Mouse (Mus musculus) adrenal gland, adult 8-10 months (tissue): ENCODE measurements around the gene Trmt1l. TPM values are rescaled to one million over a fixed set of nuclear protein-coding genes. Genes with fewer than 3 reads are reported as not detected.

ENCODE experiments used
- DNase-seq: peaks from one replicate; pipeline ENCODE4 v3.0.0; 2022
- microRNA-seq, 2 experiments: library from miRNA; unstranded; fragments of <30 nt; microRNA quantifications; one replicate each; pipeline ENCODE4 v1.2.0; 2022
- total RNA-seq, 4 experiments: library from RNA; stranded (reverse); gene quantifications; 2 replicates each; pipeline ENCODE4 v1.2.4; 2022

Gene Trmt1l
- total RNA-seq, 4 experiments from 2014 or later = 28.0 to 37.7 (median 30.9) TPM

DNA sequence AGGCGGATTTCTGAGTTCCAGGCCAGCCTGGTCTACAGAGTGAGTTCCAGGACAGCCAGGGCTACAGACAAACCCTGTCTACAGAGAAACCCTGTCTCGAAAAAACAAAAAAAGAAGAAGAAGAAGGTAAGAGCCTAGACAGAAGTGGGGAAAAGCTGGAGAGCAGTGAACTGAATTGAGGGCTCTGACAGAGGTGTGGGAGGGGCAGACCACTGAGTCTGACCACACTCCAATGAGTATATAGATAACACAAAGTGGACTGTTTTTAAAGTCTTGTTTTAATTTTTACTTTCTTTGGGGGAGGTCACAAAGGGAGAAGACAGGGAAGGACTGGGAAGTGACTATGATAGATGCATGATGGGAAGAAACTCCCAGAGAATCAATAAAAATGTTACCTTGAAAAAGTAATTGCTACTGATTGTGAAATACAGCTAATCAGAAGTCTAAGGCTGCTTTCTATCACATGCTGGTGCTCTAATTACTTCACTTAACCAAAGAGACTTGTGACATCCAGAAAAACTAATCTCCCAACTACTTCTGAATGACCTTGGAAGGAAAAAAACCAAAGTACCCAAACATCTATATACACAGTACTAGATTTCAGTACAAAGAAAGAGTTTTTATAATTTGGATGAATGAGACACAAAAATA lies 67.4 kb downstream of the Trmt1l start:
- DNase-seq = no peak

DNA sequence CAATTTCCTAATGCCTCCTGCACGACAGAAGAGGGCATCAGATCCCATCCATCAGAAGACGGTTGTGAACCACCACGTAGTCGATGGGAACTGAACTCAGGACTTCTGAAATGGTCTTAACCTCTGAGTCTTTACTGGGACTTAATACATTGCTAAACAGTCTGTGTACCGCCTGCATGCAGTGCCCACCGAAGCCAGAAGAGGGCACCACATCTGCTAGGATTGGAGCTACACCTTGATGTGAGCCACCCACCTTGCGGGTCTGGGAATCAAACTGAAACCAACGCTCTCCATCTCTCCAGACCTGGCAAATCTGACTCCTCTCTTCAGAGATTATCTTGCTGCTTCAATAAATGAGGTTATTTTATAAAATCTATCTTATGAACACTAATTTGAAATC lies 68.7 kb downstream of the Trmt1l start:
- no peak for DNase-seq

DNA sequence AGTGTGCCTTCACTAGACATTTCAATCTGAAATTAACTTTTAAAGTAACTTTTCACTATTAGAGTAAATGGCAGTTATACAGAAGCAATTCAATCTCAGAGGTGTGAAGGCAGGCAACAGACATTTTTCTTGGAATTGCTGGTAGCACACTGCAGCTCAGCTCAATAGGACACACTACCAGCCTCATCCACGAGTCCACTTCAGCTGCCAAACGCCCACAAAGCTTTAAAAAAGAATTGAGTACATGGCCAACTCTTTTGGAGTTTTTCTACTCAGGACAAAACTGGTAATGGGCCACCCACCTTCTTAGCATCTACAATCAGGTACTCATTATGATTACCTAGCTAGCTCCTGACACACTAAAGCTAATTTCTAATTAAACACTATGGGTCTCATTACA lies 69.6 kb downstream of the Trmt1l start:
- DNase-seq = no peak

DNA sequence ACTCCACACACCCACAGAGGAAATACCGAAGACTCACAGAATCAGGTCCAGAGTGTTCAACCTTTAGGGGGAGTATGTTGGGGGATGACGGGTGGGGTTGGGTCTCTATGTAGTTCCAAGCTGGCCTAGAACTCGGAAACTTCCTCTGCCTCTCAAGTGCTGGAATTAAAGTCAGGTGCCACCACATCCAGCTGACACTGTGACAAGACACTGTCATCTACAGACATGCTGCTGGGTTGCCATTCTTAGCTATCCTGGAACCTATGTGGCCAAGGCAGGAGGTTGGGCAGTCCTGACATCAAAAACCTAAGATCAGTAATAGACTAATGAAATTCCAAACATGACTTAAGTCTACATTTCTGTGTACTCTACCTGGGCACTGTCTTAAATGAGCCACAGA lies 70.0 kb downstream of the Trmt1l start:
- DNase-seq = no peak

DNA sequence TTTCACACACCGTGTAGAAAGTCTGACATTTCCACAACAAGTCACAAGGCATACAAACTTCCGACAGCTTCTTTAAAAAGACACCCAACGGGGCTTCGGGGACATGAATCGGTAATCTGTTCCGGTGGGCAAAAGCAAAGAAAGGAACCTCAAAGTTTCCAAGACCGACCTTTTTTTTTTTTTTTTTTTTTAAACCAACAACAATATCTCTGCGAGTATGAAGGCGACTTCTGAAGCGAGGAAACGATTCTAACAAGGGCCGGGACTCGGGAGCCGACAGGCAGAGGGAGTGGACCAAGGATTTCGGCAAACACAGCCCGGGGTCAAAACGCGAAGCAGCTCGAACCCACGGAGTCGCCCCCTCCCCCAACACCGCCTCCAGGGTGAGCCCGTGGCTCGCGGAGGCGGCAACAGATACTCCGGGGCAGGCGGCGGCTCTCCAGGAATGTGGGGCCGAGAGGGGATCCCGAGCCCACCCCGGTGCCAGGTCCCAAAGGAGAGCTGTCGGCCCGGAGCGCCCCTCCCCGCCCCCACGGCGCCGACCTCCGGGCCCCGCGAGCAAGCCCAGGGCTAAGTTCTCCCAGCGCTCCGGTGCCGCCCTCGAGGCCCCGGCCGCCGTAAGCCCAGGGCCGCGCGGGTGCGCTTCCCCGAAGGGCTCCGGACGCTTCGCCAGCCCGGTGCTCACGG lies 71.6 kb downstream of the Trmt1l start:
- peak; percentile 60 for DNase-seq

DNA sequence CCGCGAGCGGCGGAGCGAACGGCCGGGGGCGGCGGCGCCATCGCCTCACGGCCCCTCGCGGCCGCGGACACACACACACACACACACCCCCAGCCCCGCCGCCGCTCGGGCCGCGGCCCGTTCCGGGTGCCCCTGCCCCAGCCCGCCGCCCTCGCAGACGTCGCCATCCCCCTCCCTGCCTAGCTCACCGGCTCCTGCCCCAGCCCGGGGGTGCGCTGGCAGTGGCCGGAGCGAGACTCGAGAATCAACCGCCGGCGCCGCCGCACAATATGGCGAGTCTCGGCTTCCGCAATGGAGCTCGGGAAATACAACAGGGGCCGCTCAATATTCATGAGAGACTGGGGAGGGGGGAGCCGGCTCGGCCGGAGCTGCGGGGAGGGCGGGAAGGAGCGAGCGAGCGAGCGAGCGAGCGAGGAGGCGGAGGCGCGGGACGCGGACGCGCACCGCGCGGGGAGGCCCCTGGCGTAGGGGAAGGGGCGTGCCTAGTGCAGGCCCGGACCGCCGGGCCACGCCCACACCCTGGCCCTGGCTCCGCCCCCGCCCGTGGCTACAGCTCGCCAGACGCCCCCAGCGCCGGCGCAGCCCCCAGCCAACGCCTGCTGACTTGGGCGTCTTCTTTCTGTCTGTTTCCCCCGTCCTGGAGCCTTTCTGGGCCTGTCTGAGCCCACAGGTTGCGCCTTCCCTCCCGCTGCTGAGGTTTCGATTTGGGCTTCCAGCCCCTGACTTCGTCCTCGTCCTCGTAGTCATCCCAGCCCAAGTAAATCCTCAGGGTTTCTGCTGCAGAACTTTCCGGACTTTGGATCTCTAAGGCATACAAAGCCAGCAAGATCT lies 72.4 kb downstream of the Trmt1l start, which contains the start of gene Rnf2:
Rnf2 (minus strand) TSS at position 425 of the 831 bp plus-strand sequence.
- peak; percentile 85 for DNase-seq

Small RNA genes lying within 50 kb of the gene (microRNA-seq; reads per million reads assigned to microRNA genes)
- 0 reads per million in 2 experiments for gene Mir7682

Other genes with a start within 250 kb of the Trmt1l start
- gene Gm47985, start 246.0 kb upstream of the Trmt1l start, total RNA-seq = not detected
- not detected for gene Gm8947, start 236.2 kb upstream of the Trmt1l start, total RNA-seq
- gene Gm47995, start 230.1 kb upstream of the Trmt1l start, total RNA-seq = not detected
- not detected for gene 3110040M04Rik, start 224.4 kb upstream of the Trmt1l start, total RNA-seq
- not detected for gene Gm47996, start 218.4 kb upstream of the Trmt1l start, total RNA-seq
- 100 to 1,000 TPM; 116 to 154 (median 139) TPM for gene Ivns1abp, start 84.1 kb upstream of the Trmt1l start, total RNA-seq
- gene Swt1, start 87 bp upstream of the Trmt1l start, total RNA-seq = 10 to 100 TPM; 14.2 to 39.0 (median 23.7) TPM
- 10 to 100 TPM; 52.6 to 72.0 (median 55.3) TPM for gene Rnf2, start 72.4 kb downstream of the Trmt1l start, total RNA-seq
- gene Fam129a, start 142.6 kb downstream of the Trmt1l start, total RNA-seq = 100 to 1,000 TPM in 2 of 4 experiments, 10 to 100 TPM in 2; 83.7 to 130 (median 96.0) TPM